Mouse (Mus musculus) CH12.LX (cell line): ENCODE measurements around the gene Flywch2. TPM values are rescaled to one million over a fixed set of nuclear protein-coding genes. Genes with fewer than 3 reads are reported as not detected.

Experiments used
- DNase-seq: peaks from one replicate; pipeline ENCODE4 v3.0.0-alpha.2; 2013; ENCODE audit errors: extremely low read depth
- H3K27ac ChIP-seq: 2 replicates; pipeline ENCODE4 v1.5.1; 2012; ENCODE audit warnings: low read depth, mild to moderate bottlenecking, control low read depth, moderate library complexity; ENCODE audit not compliant: insufficient read depth
- H3K27me3 ChIP-seq: replicated peaks from 2 replicates; pipeline ENCODE3; 2012; ENCODE audit warnings: inconsistent platforms
- H3K36me3 ChIP-seq, 2 experiments: replicated peaks in 1 of 2; 2 replicates each; pipeline versions ENCODE3 to v1.6.1; 2012; ENCODE audit warnings: inconsistent platforms in 1 of 2, low read length in 1 of 2, mild to moderate bottlenecking in 1 of 2, mixed read lengths in 1 of 2, moderate library complexity in 1 of 2; ENCODE audit not compliant: control insufficient read depth in 1 of 2, insufficient read depth in 1 of 2
- H3K4me1 ChIP-seq, 2 experiments: 2 replicates each; pipeline ENCODE4 v1.6.1; 2012; ENCODE audit warnings: inconsistent platforms in 1 of 2, moderate library complexity in 1 of 2; ENCODE audit not compliant: insufficient read depth in 2 of 2, control insufficient read depth in 1 of 2
- H3K4me2 ChIP-seq: 2 replicates; pipeline ENCODE4 v1.6.1; 2012; ENCODE audit warnings: low read depth, mild to moderate bottlenecking, control low read depth; ENCODE audit not compliant: poor library complexity, insufficient read depth, severe bottlenecking
- H3K4me3 ChIP-seq, 3 experiments: fragments of 150-350 bp in 1 of 3; sonication (generic) in 1 of 3; replicated peaks in 1 of 3; 2 replicates each; pipeline versions ENCODE3 to v1.5.1; 2011 to 2012; ENCODE audit warnings: low read depth in 2 of 3, low read length in 2 of 3, mild to moderate bottlenecking in 2 of 3, moderate library complexity in 2 of 3, control low read depth in 1 of 3, improper control_type of control experiment in 1 of 3, inconsistent platforms in 1 of 3, mixed read lengths in 1 of 3; ENCODE audit not compliant: poor library complexity in 1 of 3
- H3K79me2 ChIP-seq: replicated peaks from 2 replicates; pipeline ENCODE4 v1.6.1; 2012; ENCODE audit warnings: mild to moderate bottlenecking, moderate library complexity; ENCODE audit not compliant: control insufficient read depth, poor library complexity, insufficient read depth, severe bottlenecking; ENCODE audit errors: extremely low read depth
- H3K9ac ChIP-seq: 2 replicates; pipeline ENCODE4 v1.6.1; 2012; ENCODE audit warnings: low read depth, mild to moderate bottlenecking, control low read depth, moderate library complexity; ENCODE audit not compliant: insufficient read depth
- H3K9me3 ChIP-seq: replicated peaks from 2 replicates; pipeline ENCODE3; 2012; ENCODE audit warnings: low read length, inconsistent platforms, mixed read lengths
- CHD1 ChIP-seq: IDR thresholded peaks from 2 replicates; pipeline ENCODE4 v1.6.1; 2012; ENCODE audit warnings: low read depth, low read length, improper control_type of control experiment, inconsistent platforms
- CTCF ChIP-seq, 2 experiments: IDR thresholded peaks in 1 of 2; conservative IDR thresholded peaks in 1 of 2; 2 replicates each; pipeline ENCODE4 v1.5.1; 2011 to 2012; ENCODE audit warnings: low read depth in 2 of 2, low read length in 2 of 2, improper control_type of control experiment in 1 of 2, inconsistent platforms in 1 of 2, mild to moderate bottlenecking in 1 of 2, moderate library complexity in 1 of 2
- ELF1 ChIP-seq: IDR thresholded peaks from 2 replicates; pipeline ENCODE4 v1.6.1; 2014; ENCODE audit warnings: low read depth, mild to moderate bottlenecking, inconsistent platforms, low read length, improper control_type of control experiment
- EP300 ChIP-seq: IDR thresholded peaks from 2 replicates; pipeline ENCODE4 v1.6.1; 2011; ENCODE audit warnings: low read length, improper control_type of control experiment
- KAT2A ChIP-seq: IDR thresholded peaks from 2 replicates; pipeline ENCODE4 v1.6.1; 2012; ENCODE audit warnings: low read length, improper control_type of control experiment, inconsistent platforms; ENCODE audit not compliant: insufficient replicate concordance
- MYC ChIP-seq: IDR thresholded peaks from 2 replicates; pipeline ENCODE4 v1.6.1; 2011; ENCODE audit warnings: low read depth, mild to moderate bottlenecking, improper control_type of control experiment, low read length
- PAX5 ChIP-seq: IDR thresholded peaks from 2 replicates; pipeline ENCODE4 v1.6.1; 2012; ENCODE audit warnings: low read length, inconsistent platforms, mixed read lengths
- POLR2A ChIP-seq: IDR thresholded peaks from 2 replicates; pipeline ENCODE4 v1.6.1; 2011; ENCODE audit warnings: low read depth, mild to moderate bottlenecking, improper control_type of control experiment, low read length
- RCOR1 ChIP-seq: conservative IDR thresholded peaks from 2 replicates; pipeline ENCODE4 v1.6.1; 2012; ENCODE audit warnings: low read depth, mild to moderate bottlenecking, inconsistent platforms, low read length, improper control_type of control experiment
- SIN3A ChIP-seq: IDR thresholded peaks from 2 replicates; pipeline ENCODE4 v1.6.1; 2012; ENCODE audit warnings: low read length, improper control_type of control experiment, inconsistent platforms
- TCF12 ChIP-seq: IDR thresholded peaks from 2 replicates; pipeline ENCODE4 v1.6.1; 2014; ENCODE audit warnings: low read depth, mild to moderate bottlenecking, inconsistent platforms, low read length, improper control_type of control experiment
- UBTF ChIP-seq: IDR thresholded peaks from 2 replicates; pipeline ENCODE4 v1.6.1; 2012; ENCODE audit warnings: low read depth, mild to moderate bottlenecking, inconsistent platforms, low read length, improper control_type of control experiment, moderate library complexity
- USF2 ChIP-seq: conservative IDR thresholded peaks from 2 replicates; pipeline ENCODE4 v1.6.1; 2011; ENCODE audit warnings: low read depth, low read length, improper control_type of control experiment
- ZKSCAN1 ChIP-seq: IDR thresholded peaks from 2 replicates; pipeline ENCODE4 v1.6.1; 2012; ENCODE audit warnings: low read depth, inconsistent platforms, low read length, improper control_type of control experiment, borderline replicate concordance
- ZMIZ1 ChIP-seq: IDR thresholded peaks from 2 replicates; pipeline ENCODE4 v1.6.1; 2012; ENCODE audit warnings: low read depth, mild to moderate bottlenecking, inconsistent platforms, low read length, improper control_type of control experiment
- dilution Hi-C: fragments of 300-500 bp; cut with MboI; formaldehyde crosslinking; loops from 2 replicates; pipeline ENCODE4 v1.14.3; 2020; ENCODE audit warnings: low sequenced_read_pairs; ENCODE audit not compliant: extremely low pct_unique_long_range_greater_than_20kb, extremely low pct_ligation_motif_present
- in situ Hi-C: fragments of 300-500 bp; cut with MboI; formaldehyde crosslinking; loops from 3 replicates; pipeline ENCODE4 v1.14.3; 2019; ENCODE audit warnings: low sequenced_read_pairs, low pct_ligation_motif_present, low pct_unique_long_range_greater_than_20kb, mixed read lengths
- polyA plus RNA-seq: library from polyadenylated mRNA; unstranded; fragments of >175 nt; gene quantifications from 2 replicates; pipeline ENCODE4 v1.2.1, GENCODE M21; 2012; ENCODE audit warnings: low read depth; ENCODE audit not compliant: insufficient read length
- total RNA-seq, 2 experiments: library from RNA; depleted of rRNA; stranded (reverse); fragments of 300-350 nt in 1 of 2; fragments of >200 nt in 1 of 2; gene quantifications; 2 replicates each; pipeline ENCODE4 v1.2.3; 2012 to 2014

Gene Flywch2
- total and polyA plus RNA-seq, 3 experiments = not detected

- H3K27me3 ChIP-seq = no peaks in the 10 kb centered on the region
- no peaks in the 10 kb centered on the region for H3K79me2 ChIP-seq
- H3K9me3 ChIP-seq = no peaks in the 10 kb centered on the region
- DNase-seq = no peak
- TF ChIP-seq SIN3A = no peak
- no peak within 1 kb of the TSS for H3K4me2 ChIP-seq
- no peak within 1 kb of the TSS for H3K27ac ChIP-seq
- in situ Hi-C loops = no loop called here
- no peaks in the 10 kb centered on the region for H3K4me1 ChIP-seq
- H3K9ac ChIP-seq = no peak within 1 kb of the TSS
- no peaks in the 10 kb centered on the region for H3K36me3 ChIP-seq
- H3K4me3 ChIP-seq = no peak within 1 kb of the TSS
- dilution Hi-C loops = no loop called here
Measured at GRCm38 (mm10) chr17:23790269-23791078, 4.6 kb upstream of the Flywch2 start, which contains the start of gene Srrm2. Gene Srrm2, plus strand, starts transcription at chr17:23790532.

GRCm38 (mm10) chr17:23789749-23790268, 3.9 kb upstream of the Flywch2 start:
- Histone ChIP-seq H3K36me3 (no peaks in the 10 kb centered on the region), H3K79me2 (no peaks in the 10 kb centered on the region), H3K4me2 (no peak overlapping the region), H3K4me1 (no peaks in the 10 kb centered on the region), H3K27me3 (no peaks in the 10 kb centered on the region), H3K9ac (no peak overlapping the region), H3K4me3 (no peak overlapping the region), H3K9me3 (no peaks in the 10 kb centered on the region), H3K27ac (no peak overlapping the region)
- dilution Hi-C loops = no loop called here
- in situ Hi-C loops = no loop called here
- no peak for DNase-seq
- TF ChIP-seq CTCF (conservative IDR thresholded peaks at IDR 0.05 in 1 of 2, IDR thresholded peaks at IDR 0.05 in 1 of 2; ENCODE audit: low read depth in 2 of 2, low read length in 2 of 2) (no peak), ELF1 (no peak), TCF12 (no peak), PAX5 (no peak), CHD1 (no peak), ZKSCAN1 (no peak), UBTF (no peak), POLR2A (no peak), KAT2A (no peak), EP300 (no peak), USF2 (no peak), MYC (no peak), ZMIZ1 (no peak), RCOR1 (no peak)
